Mouse (Mus musculus): Measurements from ENCODE around the gene Ppcdc. TPM values are rescaled to one million over a fixed set of nuclear protein-coding genes. Genes with fewer than 3 reads are reported as not detected.

Gene Ppcdc
- polyA plus RNA-seq (2014; fragmentation: Nextera tagmentation; extraction: Ambion mirVana): 26.5 and 29.5 TPM in 2 replicates

- no peaks in the 10 kb centered on the region; the same call in 1 of the 2 replicates for H3K4me1 ChIP-seq (replicated peaks; ENCODE audit: control insufficient read depth, insufficient read depth, low read length)
- WGBS: 3% methylated on average over 32 of the region's 32 CpGs
- H3K36me3 ChIP-seq (ENCODE audit: control insufficient read depth, insufficient read depth, low read length): no peaks in the 10 kb centered on the region; the same call in 1 of the 2 replicates
- no peaks in the 10 kb centered on the region for H3K9me3 ChIP-seq (ENCODE audit: control insufficient read depth, low read length)
- peak within 1 kb of the TSS; percentile 78 for H3K9ac ChIP-seq (ENCODE audit: low read length)
- peak within 1 kb of the TSS; percentile 60 for H3K4me2 ChIP-seq (ENCODE audit: low read depth, low read length, severe bottlenecking)
- ATAC-seq (replicated peaks; ENCODE audit: low FRiP score) (peak; percentile 96), DNase-seq (ENCODE audit: low spot score) (peak; percentile 94)
- H3K4me3 ChIP-seq (ENCODE audit: low read depth, low read length): peak within 1 kb of the TSS; percentile 44
- H3K27ac ChIP-seq (ENCODE audit: low read depth, low read length): no peak within 1 kb of the TSS
- H3K27me3 ChIP-seq (ENCODE audit: control insufficient read depth, insufficient read depth, low read length): no peaks in the 10 kb centered on the region
These were observed at the start of gene Ppcdc for GRCm38 (mm10) chr9:57439522-57440295. Gene Ppcdc, minus strand, starts transcription at chr9:57440124.

- no peak overlapping the region for H3K4me3 ChIP-seq (ENCODE audit: low read depth, low read length)
- DNase-seq (ENCODE audit: low spot score): no peak
These were observed 47.9 kb upstream of the Ppcdc start for GRCm38 (mm10) chr9:57487807-57488206.

GRCm38 (mm10) chr9:57485774-57486173, 45.9 kb upstream of the Ppcdc start:
- Histone ChIP-seq H3K9ac (ENCODE audit: low read length) (no peak overlapping the region; the same call in 1 of the 2 replicates), H3K9me3 (ENCODE audit: control insufficient read depth, low read length) (no peaks in the 10 kb centered on the region), H3K36me3 (ENCODE audit: control insufficient read depth, insufficient read depth, low read length) (no peaks in the 10 kb centered on the region), H3K4me3 (ENCODE audit: low read depth, low read length) (no peak overlapping the region), H3K27ac (ENCODE audit: low read depth, low read length) (no peak overlapping the region), H3K27me3 (ENCODE audit: control insufficient read depth, insufficient read depth, low read length) (no peaks in the 10 kb centered on the region), H3K4me2 (ENCODE audit: low read depth, low read length, severe bottlenecking) (no peak overlapping the region), H3K4me1 (replicated peaks; ENCODE audit: control insufficient read depth, insufficient read depth, low read length) (no peaks in the 10 kb centered on the region)
- DNase-seq (ENCODE audit: low spot score) (peak; percentile 88), ATAC-seq (replicated peaks; ENCODE audit: low FRiP score) (no peak; the same call in 1 of the 2 replicates)
- 19% methylated on average over 7 of the region's 7 CpGs for WGBS

More at GRCm38 (mm10) chr9:57487807-57488206, 47.9 kb upstream of the Ppcdc start:
- Histone ChIP-seq H3K27me3 (ENCODE audit: control insufficient read depth, insufficient read depth, low read length) (no peaks in the 10 kb centered on the region), H3K27ac (ENCODE audit: low read depth, low read length) (no peak overlapping the region), H3K9ac (ENCODE audit: low read length) (no peak overlapping the region), H3K4me2 (ENCODE audit: low read depth, low read length, severe bottlenecking) (no peak overlapping the region), H3K36me3 (ENCODE audit: control insufficient read depth, insufficient read depth, low read length) (no peaks in the 10 kb centered on the region), H3K9me3 (ENCODE audit: control insufficient read depth, low read length) (no peaks in the 10 kb centered on the region), H3K4me1 (replicated peaks; ENCODE audit: control insufficient read depth, insufficient read depth, low read length) (no peaks in the 10 kb centered on the region)
- 79% methylated on average over 7 of the region's 7 CpGs for WGBS
- ATAC-seq (replicated peaks; ENCODE audit: low FRiP score): no peak

GRCm38 (mm10) chr9:57468914-57469313, 29.0 kb upstream of the Ppcdc start:
- Histone ChIP-seq H3K4me2 (ENCODE audit: low read depth, low read length, severe bottlenecking) (no peak overlapping the region), H3K4me1 (replicated peaks; ENCODE audit: control insufficient read depth, insufficient read depth, low read length) (0 out of 2 replicates have a peak, but pooled peaks cover 2% of the 10 kb centered on the region), H3K4me3 (ENCODE audit: low read depth, low read length) (no peak overlapping the region), H3K27ac (ENCODE audit: low read depth, low read length) (no peak overlapping the region), H3K36me3 (ENCODE audit: control insufficient read depth, insufficient read depth, low read length) (no peaks in the 10 kb centered on the region), H3K27me3 (ENCODE audit: control insufficient read depth, insufficient read depth, low read length) (no peaks in the 10 kb centered on the region), H3K9ac (ENCODE audit: low read length) (no peak overlapping the region), H3K9me3 (ENCODE audit: control insufficient read depth, low read length) (no peaks in the 10 kb centered on the region)
- ATAC-seq (replicated peaks; ENCODE audit: low FRiP score): no peak
- 68% methylated on average over 4 of the region's 4 CpGs for WGBS
- no peak for DNase-seq (ENCODE audit: low spot score)

- no peaks in the 10 kb centered on the region for H3K36me3 ChIP-seq (ENCODE audit: control insufficient read depth, insufficient read depth, low read length)
- no peak within 1 kb of the TSS for H3K27ac ChIP-seq (ENCODE audit: low read depth, low read length)
- 2% methylated on average over 48 of the region's 48 CpGs for WGBS
These were observed 28.1 kb upstream of the Ppcdc start, which contains the start of gene Scamp5 for GRCm38 (mm10) chr9:57467896-57468549. Gene Scamp5, minus strand, starts transcription at chr9:57468060.

GRCm38 (mm10) chr9:57467271-57467771, 27.4 kb upstream of the Ppcdc start:
- H3K4me2 ChIP-seq (ENCODE audit: low read depth, low read length, severe bottlenecking): peak overlapping the region; percentile 76
- DNase-seq (ENCODE audit: low spot score): peak; percentile 73

More at GRCm38 (mm10) chr9:57467896-57468549, 28.1 kb upstream of the Ppcdc start, which contains the start of gene Scamp5:
- Histone ChIP-seq H3K27me3 (ENCODE audit: control insufficient read depth, insufficient read depth, low read length) (no peaks in the 10 kb centered on the region), H3K4me2 (ENCODE audit: low read depth, low read length, severe bottlenecking) (peak within 1 kb of the TSS; percentile 76), H3K4me1 (replicated peaks; ENCODE audit: control insufficient read depth, insufficient read depth, low read length) (0 out of 2 replicates have a peak, but pooled peaks cover 2% of the 10 kb centered on the region), H3K4me3 (ENCODE audit: low read depth, low read length) (peak within 1 kb of the TSS; percentile 73), H3K9ac (ENCODE audit: low read length) (peak within 1 kb of the TSS; percentile 79), H3K9me3 (ENCODE audit: control insufficient read depth, low read length) (no peaks in the 10 kb centered on the region)
- DNase-seq (ENCODE audit: low spot score): peak; percentile 96
- ATAC-seq (replicated peaks; ENCODE audit: low FRiP score): peak; percentile 88

GRCm38 (mm10) chr9:57466101-57466500, 26.2 kb upstream of the Ppcdc start:
- Histone ChIP-seq H3K9me3 (ENCODE audit: control insufficient read depth, low read length) (no peaks in the 10 kb centered on the region), H3K4me1 (replicated peaks; ENCODE audit: control insufficient read depth, insufficient read depth, low read length) (0 out of 2 replicates have a peak, but pooled peaks cover 2% of the 10 kb centered on the region), H3K36me3 (ENCODE audit: control insufficient read depth, insufficient read depth, low read length) (no peaks in the 10 kb centered on the region), H3K27me3 (ENCODE audit: control insufficient read depth, insufficient read depth, low read length) (no peaks in the 10 kb centered on the region), H3K27ac (ENCODE audit: low read depth, low read length) (no peak overlapping the region), H3K9ac (ENCODE audit: low read length) (no peak overlapping the region; the same call in 1 of the 2 replicates), H3K4me2 (ENCODE audit: low read depth, low read length, severe bottlenecking) (no peak overlapping the region), H3K4me3 (ENCODE audit: low read depth, low read length) (no peak overlapping the region)
- no peak for DNase-seq (ENCODE audit: low spot score)
- ATAC-seq (replicated peaks; ENCODE audit: low FRiP score): no peak
- WGBS: 82% methylated on average over 3 of the region's 3 CpGs

More at GRCm38 (mm10) chr9:57467271-57467771, 27.4 kb upstream of the Ppcdc start:
- Histone ChIP-seq H3K4me1 (replicated peaks; ENCODE audit: control insufficient read depth, insufficient read depth, low read length) (0 out of 2 replicates have a peak, but pooled peaks cover 2% of the 10 kb centered on the region), H3K27me3 (ENCODE audit: control insufficient read depth, insufficient read depth, low read length) (no peaks in the 10 kb centered on the region), H3K9me3 (ENCODE audit: control insufficient read depth, low read length) (no peaks in the 10 kb centered on the region), H3K9ac (ENCODE audit: low read length) (peak overlapping the region; percentile 79), H3K4me3 (ENCODE audit: low read depth, low read length) (peak overlapping the region; percentile 73), H3K27ac (ENCODE audit: low read depth, low read length) (no peak overlapping the region), H3K36me3 (ENCODE audit: control insufficient read depth, insufficient read depth, low read length) (no peaks in the 10 kb centered on the region)
- under 1% methylated on average over 18 of the region's 18 CpGs for WGBS
- ATAC-seq (replicated peaks; ENCODE audit: low FRiP score): peak; percentile 72

- WGBS: 88% methylated on average over 6 of the region's 6 CpGs
- Histone ChIP-seq H3K27ac (ENCODE audit: low read depth, low read length) (no peak overlapping the region), H3K36me3 (ENCODE audit: control insufficient read depth, insufficient read depth, low read length) (no peaks in the 10 kb centered on the region; the same call in 1 of the 2 replicates), H3K27me3 (ENCODE audit: control insufficient read depth, insufficient read depth, low read length) (no peaks in the 10 kb centered on the region), H3K4me2 (ENCODE audit: low read depth, low read length, severe bottlenecking) (no peak overlapping the region), H3K9me3 (ENCODE audit: control insufficient read depth, low read length) (no peaks in the 10 kb centered on the region), H3K4me3 (ENCODE audit: low read depth, low read length) (no peak overlapping the region), H3K9ac (ENCODE audit: low read length) (no peak overlapping the region), H3K4me1 (replicated peaks; ENCODE audit: control insufficient read depth, insufficient read depth, low read length) (0 out of 2 replicates have a peak, but pooled peaks cover 2% of the 10 kb centered on the region)
- no peak for DNase-seq (ENCODE audit: low spot score)
- no peak for ATAC-seq (replicated peaks; ENCODE audit: low FRiP score)
These were observed 22.9 kb upstream of the Ppcdc start for GRCm38 (mm10) chr9:57462866-57463265.

Measured in forebrain, embryonic 11.5 days (tissue).